Mouse (Mus musculus) MEL (cell line): ENCODE data around the gene Dcn. TPM values are rescaled to one million over a fixed set of nuclear protein-coding genes. Genes with fewer than 3 reads are reported as not detected.

Experiments used
- DNase-seq: peaks from one replicate; pipeline ENCODE4 v3.0.0; 2011; ENCODE audit warnings: low read depth, low spot score
- H3K27ac ChIP-seq: 2 replicates; pipeline ENCODE4 v1.5.1; 2012; ENCODE audit warnings: low read depth, mild to moderate bottlenecking, control low read depth, low read length, moderate library complexity; ENCODE audit not compliant: control insufficient read depth
- H3K27me3 ChIP-seq, 2 experiments: fragments of 150-350 bp in 1 of 2; sonication (generic) in 1 of 2; 2 replicates each; pipeline ENCODE4 v1.6.1; 2012; ENCODE audit warnings: low read length in 2 of 2, mild to moderate bottlenecking in 2 of 2, improper control_type of control experiment in 1 of 2, moderate library complexity in 1 of 2; ENCODE audit not compliant: insufficient read depth in 2 of 2, control insufficient read depth in 1 of 2
- H3K36me3 ChIP-seq, 2 experiments: 2 replicates each; pipeline ENCODE4 v1.6.1; 2012 to 2014; ENCODE audit warnings: low read length in 2 of 2, improper control_type of control experiment in 1 of 2, inconsistent platforms in 1 of 2, mild to moderate bottlenecking in 1 of 2; ENCODE audit not compliant: insufficient read depth in 2 of 2, control insufficient read depth in 1 of 2
- H3K4me1 ChIP-seq, 2 experiments: fragments of 150-350 bp in 1 of 2; sonication (generic) in 1 of 2; 2 replicates each; pipeline ENCODE4 v1.6.1; 2012; ENCODE audit warnings: low read length in 2 of 2, improper control_type of control experiment in 1 of 2, mild to moderate bottlenecking in 1 of 2; ENCODE audit not compliant: insufficient read depth in 2 of 2, control insufficient read depth in 1 of 2
- H3K4me3 ChIP-seq, 2 experiments: fragments of 150-350 bp in 1 of 2; sonication (generic) in 1 of 2; 2 replicates each; pipeline ENCODE4 v1.5.1; 2012; ENCODE audit warnings: low read depth in 2 of 2, low read length in 2 of 2, mild to moderate bottlenecking in 2 of 2, moderate library complexity in 2 of 2, control low read depth in 1 of 2, improper control_type of control experiment in 1 of 2; ENCODE audit not compliant: control insufficient read depth in 1 of 2, insufficient read depth in 1 of 2
- H3K79me2 ChIP-seq: 2 replicates; pipeline ENCODE4 v1.6.1; 2012; ENCODE audit warnings: mild to moderate bottlenecking, low read length, moderate library complexity; ENCODE audit not compliant: control insufficient read depth, poor library complexity, insufficient read depth
- H3K9ac ChIP-seq: 2 replicates; pipeline ENCODE4 v1.6.1; 2012; ENCODE audit warnings: low read depth, mild to moderate bottlenecking, control low read depth, low read length, moderate library complexity; ENCODE audit not compliant: control insufficient read depth, poor library complexity, severe bottlenecking
- H3K9me3 ChIP-seq: fragments of 150-350 bp; sonication (generic); replicated peaks from 2 replicates; pipeline ENCODE4 v1.6.1; 2012; ENCODE audit warnings: mild to moderate bottlenecking, low read length, improper control_type of control experiment, moderate library complexity; ENCODE audit not compliant: insufficient read depth
- BHLHE40 ChIP-seq: IDR thresholded peaks from 2 replicates; pipeline ENCODE4 v1.6.1; 2012; ENCODE audit warnings: low read depth, mild to moderate bottlenecking, inconsistent platforms, low read length, improper control_type of control experiment, borderline replicate concordance
- CHD1 ChIP-seq: IDR thresholded peaks from 2 replicates; pipeline ENCODE4 v1.6.1; 2012; ENCODE audit warnings: low read depth, mild to moderate bottlenecking, inconsistent platforms, low read length, improper control_type of control experiment
- CHD2 ChIP-seq: IDR thresholded peaks from 2 replicates; pipeline ENCODE4 v1.6.1; 2011; ENCODE audit warnings: low read length, improper control_type of control experiment
- E2F4 ChIP-seq: IDR thresholded peaks from 2 replicates; pipeline ENCODE4 v1.6.1; 2011; ENCODE audit warnings: low read depth, low read length, improper control_type of control experiment, borderline replicate concordance
- MAZ ChIP-seq: IDR thresholded peaks from 2 replicates; pipeline ENCODE4 v1.6.1; 2012; ENCODE audit warnings: low read depth, mild to moderate bottlenecking, inconsistent platforms, low read length, improper control_type of control experiment
- MXI1 ChIP-seq: IDR thresholded peaks from 2 replicates; pipeline ENCODE4 v1.6.1; 2011; ENCODE audit warnings: mild to moderate bottlenecking, low read depth, low read length, improper control_type of control experiment
- MYB ChIP-seq: IDR thresholded peaks from 2 replicates; pipeline ENCODE4 v1.6.1; 2011; ENCODE audit warnings: mild to moderate bottlenecking, low read depth, low read length, improper control_type of control experiment
- MYC ChIP-seq: IDR thresholded peaks from 2 replicates; pipeline ENCODE4 v1.6.1; 2011; ENCODE audit warnings: low read depth, mild to moderate bottlenecking, low read length, improper control_type of control experiment, moderate library complexity
- NELFE ChIP-seq: IDR thresholded peaks from 2 replicates; pipeline ENCODE4 v1.6.1; 2011; ENCODE audit warnings: low read depth, low read length, improper control_type of control experiment
- NRF1 ChIP-seq: IDR thresholded peaks from 2 replicates; pipeline ENCODE4 v1.6.1; 2014; ENCODE audit warnings: low read depth, mild to moderate bottlenecking, inconsistent platforms, low read length, improper control_type of control experiment, moderate library complexity; ENCODE audit not compliant: poor library complexity, insufficient read depth, severe bottlenecking
- POLR2AphosphoS2 ChIP-seq: IDR thresholded peaks from 2 replicates; pipeline ENCODE4 v1.6.1; 2011; ENCODE audit warnings: low read length, improper control_type of control experiment
- SMC3 ChIP-seq: IDR thresholded peaks from 2 replicates; pipeline ENCODE4 v1.6.1; 2011; ENCODE audit warnings: low read depth, low read length, improper control_type of control experiment
- TCF12 ChIP-seq: IDR thresholded peaks from 2 replicates; pipeline ENCODE4 v1.6.1; 2014; ENCODE audit warnings: low read depth, mild to moderate bottlenecking, inconsistent platforms, low read length, improper control_type of control experiment, moderate library complexity
- UBTF ChIP-seq: IDR thresholded peaks from 2 replicates; pipeline ENCODE4 v1.6.1; 2012; ENCODE audit warnings: low read depth, mild to moderate bottlenecking, inconsistent platforms, low read length, improper control_type of control experiment, moderate library complexity, borderline replicate concordance; ENCODE audit not compliant: insufficient read depth
- ZKSCAN1 ChIP-seq: IDR thresholded peaks from 2 replicates; pipeline ENCODE4 v1.6.1; 2012; ENCODE audit warnings: low read depth, mild to moderate bottlenecking, inconsistent platforms, low read length, improper control_type of control experiment, moderate library complexity
- ZMIZ1 ChIP-seq: IDR thresholded peaks from 2 replicates; pipeline ENCODE4 v1.6.1; 2012; ENCODE audit warnings: low read depth, mild to moderate bottlenecking, inconsistent platforms, low read length, improper control_type of control experiment, moderate library complexity
- polyA plus RNA-seq, 2 experiments: library from polyadenylated mRNA; stranded (reverse) in 1 of 2; unstranded in 1 of 2; fragments of >175 nt in 1 of 2; fragments of >200 nt in 1 of 2; gene quantifications; 2 replicates each; pipeline versions ENCODE4 v1.2.1 to v1.2.4; 2012; ENCODE audit warnings: low replicate concordance in 2 of 2, low read depth in 1 of 2; ENCODE audit not compliant: insufficient read length in 2 of 2, insufficient read depth in 1 of 2, missing spikeins in 1 of 2
- total RNA-seq: library from RNA; depleted of rRNA; stranded (reverse); fragments of 300-350 nt; gene quantifications from 2 replicates; pipeline ENCODE4 v1.2.3, GENCODE M21; 2012

Dcn gene
- total and polyA plus RNA-seq, 3 experiments, result not detected

DNA sequence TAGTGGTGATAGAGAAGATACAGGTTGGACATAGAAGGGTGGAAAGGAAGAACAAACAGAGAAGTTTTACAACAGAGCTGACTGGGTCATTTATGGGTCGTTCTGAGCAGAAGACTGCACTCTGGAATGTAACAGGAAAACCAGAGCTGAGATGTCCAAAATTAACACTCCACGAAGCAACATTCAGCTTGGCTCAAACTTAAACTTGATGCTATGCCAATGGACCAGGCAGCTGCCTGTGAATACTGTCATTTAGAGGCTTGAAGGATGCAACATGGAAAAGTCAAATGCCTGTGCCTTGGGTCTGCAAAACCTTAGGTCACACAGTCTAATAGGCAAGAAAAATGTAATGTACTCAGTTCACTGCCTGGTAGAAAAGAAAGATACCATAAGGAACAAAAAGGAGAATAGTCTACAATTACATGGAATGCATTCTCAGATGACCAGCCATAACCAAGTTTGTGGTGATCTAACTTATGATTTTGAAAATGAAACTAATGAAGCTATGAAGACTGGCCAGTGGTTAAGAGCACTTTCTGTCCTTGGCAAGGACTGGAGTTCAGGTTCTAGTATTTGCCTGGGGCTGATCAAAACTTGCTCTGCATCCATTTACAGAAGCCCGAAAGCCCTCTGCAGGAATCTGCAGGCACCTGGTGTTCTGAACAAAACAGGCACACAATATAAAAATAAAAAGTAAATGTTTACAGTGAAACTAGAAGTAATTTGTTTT, 9.8 kb upstream of the Dcn start:
- H3K79me2 ChIP-seq, result no peaks in the 10 kb centered on the region
- H3K27ac ChIP-seq, result no peak overlapping the region
- no peak for TF ChIP-seq MAZ
- TF ChIP-seq MYC, result no peak
- no peak for TF ChIP-seq TCF12
- no peak for TF ChIP-seq NELFE
- no peak for TF ChIP-seq MYB
- TF ChIP-seq CHD2, result no peak
- no peak for TF ChIP-seq ZMIZ1
- TF ChIP-seq ZKSCAN1, result no peak
- no peak for TF ChIP-seq E2F4
- TF ChIP-seq NRF1, result no peak
- TF ChIP-seq MXI1, result no peak
- TF ChIP-seq BHLHE40, result no peak
- no peak for TF ChIP-seq POLR2AphosphoS2
- H3K36me3 ChIP-seq, result 0 out of 4 replicates have a peak, but pooled peaks cover 0 to 2% of the 10 kb centered on the region in 2 experiments
- H3K27me3 ChIP-seq, result no peaks in the 10 kb centered on the region
- no peaks in the 10 kb centered on the region for H3K9me3 ChIP-seq
- no peak overlapping the region for H3K9ac ChIP-seq
- H3K4me1 ChIP-seq, result peaks cover 0 to 2% of the 10 kb centered on the region in 2 experiments; a peak in 3 of 4 replicates
- no peak overlapping the region; a peak in 1 of 4 replicates for H3K4me3 ChIP-seq
- no peak for DNase-seq

DNA sequence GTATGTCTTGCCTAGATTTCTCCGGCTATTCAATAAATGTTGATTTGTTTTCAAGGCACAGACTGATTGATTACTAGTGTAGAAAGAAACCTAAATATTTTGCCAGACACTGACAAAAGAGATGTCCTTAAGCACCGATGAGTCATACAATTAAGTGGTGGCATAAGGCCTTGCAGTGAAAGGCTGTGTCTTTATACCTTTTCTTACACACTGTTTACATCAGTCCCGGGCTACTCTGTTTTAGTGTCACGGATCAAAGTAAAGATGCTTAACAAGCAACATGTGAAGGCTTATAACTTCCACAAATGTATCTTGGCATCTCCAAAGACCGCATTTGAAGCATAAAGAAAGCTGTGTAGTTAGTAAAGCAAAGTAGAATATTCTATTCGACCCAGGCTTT, 3.9 kb upstream of the Dcn start:
- no peak overlapping the region for H3K27ac ChIP-seq
- H3K79me2 ChIP-seq, result no peaks in the 10 kb centered on the region
- H3K9ac ChIP-seq, result no peak overlapping the region
- H3K36me3 ChIP-seq, result no peaks in the 10 kb centered on the region
- no peaks in the 10 kb centered on the region for H3K9me3 ChIP-seq
- H3K4me1 ChIP-seq, result no peaks in the 10 kb centered on the region
- H3K4me3 ChIP-seq, result no peak overlapping the region
- no peak for DNase-seq
- no peaks in the 10 kb centered on the region for H3K27me3 ChIP-seq
- no peak for TF ChIP-seq SMC3
- no peak for TF ChIP-seq ZMIZ1
- no peak for TF ChIP-seq E2F4
- no peak for TF ChIP-seq CHD1
- TF ChIP-seq UBTF, result no peak
